Mouse (Mus musculus) myocyte (in vitro differentiated cells): Measurements from ENCODE around the gene Hectd2.

Experiments used
- CEBPB ChIP-seq: IDR thresholded peaks from 2 replicates; pipeline ENCODE4 v1.6.1; 2011; ENCODE audit warnings: mild to moderate bottlenecking, moderate library complexity; ENCODE audit not compliant: poor library complexity, insufficient read depth, severe bottlenecking
- MAX ChIP-seq: IDR thresholded peaks from one replicate; pipeline ENCODE4 v1.6.1; 2011; ENCODE audit warnings: low read depth, mild to moderate bottlenecking, control low read depth
- MYOD1 ChIP-seq, 3 experiments: IDR thresholded peaks; one replicate each; pipeline ENCODE4 v1.6.1; 2011; ENCODE audit warnings: control low read depth in 2 of 3, low read depth in 2 of 3, mild to moderate bottlenecking in 2 of 3, moderate library complexity in 1 of 3; ENCODE audit not compliant: insufficient read length in 2 of 3, control insufficient read depth in 1 of 3
- POLR2A ChIP-seq: IDR thresholded peaks from one replicate; pipeline ENCODE4 v1.6.1; 2011; ENCODE audit warnings: low read depth, mild to moderate bottlenecking, control low read depth, moderate library complexity; ENCODE audit not compliant: insufficient read length

- TF ChIP-seq POLR2A (no peak), CEBPB (0 out of 2 replicates have a peak, but pooled peaks have one; percentile 9), MYOD1 (IDR thresholded peaks at IDR 0.05; ENCODE audit: control insufficient read depth in 1 of 3, insufficient read length in 2 of 3, low read depth in 2 of 3) (no peak), MAX (no peak)
Observed at GRCm38 (mm10) chr19:36665641-36666040, 111.2 kb downstream of the Hectd2 start.
